Mouse (Mus musculus) splenic B cell, adult 2 months (primary cell): ENCODE results near the gene Tigd3.

Experiments
- DNase-seq: peaks from one replicate; pipeline ENCODE4 v3.0.0-alpha.2; 2011; ENCODE audit warnings: low read depth, low spot score
- H3K27me3 ChIP-seq: 2 replicates; pipeline ENCODE4 v1.6.1; 2012; ENCODE audit warnings: mild to moderate bottlenecking, low read length, moderate library complexity, mixed read lengths; ENCODE audit not compliant: control insufficient read depth, poor library complexity, insufficient read depth, severe bottlenecking
- H3K36me3 ChIP-seq: 2 replicates; pipeline ENCODE4 v1.6.1; 2012; ENCODE audit warnings: mild to moderate bottlenecking, low read length, moderate library complexity, mixed read lengths; ENCODE audit not compliant: control insufficient read depth, poor library complexity, insufficient read depth, severe bottlenecking

Gene Tigd3

GRCm38 (mm10) chr19:5874969-5875480 is 18.9 kb downstream of the Tigd3 start, which contains the start of gene Frmd8:
Gene Frmd8 (minus strand): TSS chr19:5875274.
- H3K27me3 ChIP-seq = no peaks in the 10 kb centered on the region
- peak; percentile 93 for DNase-seq
- H3K36me3 ChIP-seq = no peaks in the 10 kb centered on the region

- H3K27me3 ChIP-seq = no peaks in the 10 kb centered on the region
- DNase-seq = no peak
- H3K36me3 ChIP-seq = no peaks in the 10 kb centered on the region
These were observed 19.5 kb downstream of the Tigd3 start for GRCm38 (mm10) chr19:5874391-5874968.

GRCm38 (mm10) chr19:5872931-5873556 is 20.9 kb downstream of the Tigd3 start:
- DNase-seq = no peak
- Histone ChIP-seq H3K27me3 (no peaks in the 10 kb centered on the region), H3K36me3 (no peaks in the 10 kb centered on the region)

GRCm38 (mm10) chr19:5872528-5872927 is 21.4 kb downstream of the Tigd3 start:
- Histone ChIP-seq H3K27me3 (no peaks in the 10 kb centered on the region), H3K36me3 (no peaks in the 10 kb centered on the region)
- no peak for DNase-seq

- DNase-seq = no peak
- peaks cover 2% of the 10 kb centered on the region; the same call in 1 of the 2 replicates for H3K36me3 ChIP-seq
These were observed 22.3 kb downstream of the Tigd3 start for GRCm38 (mm10) chr19:5871683-5872082.

GRCm38 (mm10) chr19:5871273-5871672 is 22.7 kb downstream of the Tigd3 start:
- no peak for DNase-seq
- Histone ChIP-seq H3K27me3 (no peaks in the 10 kb centered on the region), H3K36me3 (peaks cover 2% of the 10 kb centered on the region; the same call in 1 of the 2 replicates)

More at GRCm38 (mm10) chr19:5871683-5872082, 22.3 kb downstream of the Tigd3 start:
- no peaks in the 10 kb centered on the region for H3K27me3 ChIP-seq

GRCm38 (mm10) chr19:5868096-5868495 is 25.9 kb downstream of the Tigd3 start:
- H3K27me3 ChIP-seq = no peaks in the 10 kb centered on the region
- peaks cover 5% of the 10 kb centered on the region; the same call in 1 of the 2 replicates for H3K36me3 ChIP-seq
- no peak for DNase-seq

- no peak for DNase-seq
- H3K36me3 ChIP-seq = peaks cover 9% of the 10 kb centered on the region
- no peaks in the 10 kb centered on the region for H3K27me3 ChIP-seq
These were observed 29.1 kb downstream of the Tigd3 start for GRCm38 (mm10) chr19:5864710-5865398.

GRCm38 (mm10) chr19:5863776-5864175 is 30.2 kb downstream of the Tigd3 start:
- peaks cover 9% of the 10 kb centered on the region for H3K36me3 ChIP-seq
- DNase-seq = no peak
- H3K27me3 ChIP-seq = no peaks in the 10 kb centered on the region

- no peak for DNase-seq
- peaks cover 9% of the 10 kb centered on the region for H3K36me3 ChIP-seq
- no peaks in the 10 kb centered on the region for H3K27me3 ChIP-seq
These were observed 31.4 kb downstream of the Tigd3 start for GRCm38 (mm10) chr19:5862335-5863085.

- DNase-seq = no peak
These were observed 37.3 kb downstream of the Tigd3 start for GRCm38 (mm10) chr19:5856604-5857003.

GRCm38 (mm10) chr19:5852035-5852722 is 41.8 kb downstream of the Tigd3 start:
- DNase-seq = no peak
- H3K27me3 ChIP-seq = no peaks in the 10 kb centered on the region
- H3K36me3 ChIP-seq = peaks cover 17% of the 10 kb centered on the region

More at GRCm38 (mm10) chr19:5856604-5857003, 37.3 kb downstream of the Tigd3 start:
- H3K36me3 ChIP-seq = peaks cover 17% of the 10 kb centered on the region
- H3K27me3 ChIP-seq = no peaks in the 10 kb centered on the region

GRCm38 (mm10) chr19:5851481-5851971 is 42.4 kb downstream of the Tigd3 start:
- peaks cover 15% of the 10 kb centered on the region for H3K36me3 ChIP-seq
- DNase-seq = no peak

GRCm38 (mm10) chr19:5850860-5851259 is 43.1 kb downstream of the Tigd3 start:
- no peak for DNase-seq
- no peaks in the 10 kb centered on the region for H3K27me3 ChIP-seq

More at GRCm38 (mm10) chr19:5851481-5851971, 42.4 kb downstream of the Tigd3 start:
- no peaks in the 10 kb centered on the region for H3K27me3 ChIP-seq

More at GRCm38 (mm10) chr19:5850860-5851259, 43.1 kb downstream of the Tigd3 start:
- H3K36me3 ChIP-seq = peaks cover 13% of the 10 kb centered on the region
